Mouse (Mus musculus) ES-E14 (cell line): ENCODE measurements around the gene Slc25a13. TPM values are rescaled to one million over a fixed set of nuclear protein-coding genes. Genes with fewer than 3 reads are reported as not detected.
A peak's percentile ranks its signal among the peaks of the same experiment; 100 is the strongest.

Experiments used
- DNase-seq: peaks from one replicate; pipeline ENCODE4 v3.0.0-alpha.2; 2013; ENCODE audit warnings: low read depth, low spot score
- H3K27ac ChIP-seq: 2 replicates; pipeline ENCODE4 v1.5.1; 2012; ENCODE audit warnings: low read depth, mild to moderate bottlenecking, low read length, moderate library complexity, mixed read lengths; ENCODE audit not compliant: poor library complexity, insufficient read depth, severe bottlenecking
- H3K36me3 ChIP-seq: 2 replicates; pipeline ENCODE4 v1.6.1; 2012; ENCODE audit warnings: mild to moderate bottlenecking, low read length, moderate library complexity, mixed read lengths; ENCODE audit not compliant: control insufficient read depth, poor library complexity, insufficient read depth, severe bottlenecking
- H3K4me1 ChIP-seq, 2 experiments: fragments of 150-350 bp in 1 of 2; sonication (generic) in 1 of 2; 2 replicates each; pipeline ENCODE4 v1.6.1; 2012; ENCODE audit warnings: low read length in 2 of 2, mild to moderate bottlenecking in 1 of 2, mixed read lengths in 1 of 2; ENCODE audit not compliant: control insufficient read depth in 2 of 2, insufficient read depth in 2 of 2, poor library complexity in 1 of 2
- H3K4me3 ChIP-seq, 2 experiments: fragments of 150-350 bp in 1 of 2; sonication (generic) in 1 of 2; 2 replicates each; pipeline ENCODE4 v1.5.1; 2012; ENCODE audit warnings: low read length in 2 of 2, low read depth in 1 of 2, mild to moderate bottlenecking in 1 of 2, mixed read lengths in 1 of 2; ENCODE audit not compliant: insufficient read depth in 1 of 2, poor library complexity in 1 of 2, severe bottlenecking in 1 of 2
- H3K9ac ChIP-seq: 2 replicates; pipeline ENCODE4 v1.6.1; 2012; ENCODE audit warnings: low read depth, mild to moderate bottlenecking, low read length, mixed read lengths; ENCODE audit not compliant: poor library complexity, insufficient read depth, severe bottlenecking
- H3K9me3 ChIP-seq: fragments of 150-350 bp; sonication (generic); 2 replicates; pipeline ENCODE4 v1.6.1; 2012; ENCODE audit warnings: low read depth, mild to moderate bottlenecking, low read length; ENCODE audit not compliant: control insufficient read depth, insufficient read depth
- CHD2 ChIP-seq: IDR thresholded peaks from 2 replicates; pipeline ENCODE4 v1.6.1; 2014; ENCODE audit warnings: mild to moderate bottlenecking, low read depth, low read length, inconsistent platforms
- HCFC1 ChIP-seq: IDR thresholded peaks from 2 replicates; pipeline ENCODE4 v1.6.1; 2012; ENCODE audit warnings: low read length, inconsistent platforms, borderline replicate concordance; ENCODE audit not compliant: insufficient read depth
- MAFK ChIP-seq: IDR thresholded peaks from 2 replicates; pipeline ENCODE4 v1.6.1; 2014; ENCODE audit warnings: mild to moderate bottlenecking, low read depth, low read length, inconsistent platforms; ENCODE audit not compliant: insufficient read depth
- ZC3H11A ChIP-seq: IDR thresholded peaks from 2 replicates; pipeline ENCODE4 v1.6.1; 2012; ENCODE audit warnings: low read depth, mild to moderate bottlenecking, inconsistent platforms, low read length, borderline replicate concordance
- ZNF384 ChIP-seq: IDR thresholded peaks from 2 replicates; pipeline ENCODE4 v1.6.1; 2012; ENCODE audit warnings: low read depth, low read length, inconsistent platforms
- in situ Hi-C, 2 experiments: fragments of 600-800 bp; cut with MboI; formaldehyde crosslinking; loops; one replicate each; pipeline ENCODE4 v1.15.1; 2025; ENCODE audit warnings: low sequenced_read_pairs in 2 of 2, inconsistent platforms in 1 of 2; ENCODE audit not compliant: unreplicated experiment in 2 of 2
- total RNA-seq: library from RNA; depleted of rRNA; stranded (reverse); fragments of 300-350 nt; gene quantifications from 2 replicates; pipeline ENCODE4 v1.2.3, GENCODE M21; 2012

Slc25a13 gene
- total RNA-seq, 1 experiment, result 53.5 TPM

DNA sequence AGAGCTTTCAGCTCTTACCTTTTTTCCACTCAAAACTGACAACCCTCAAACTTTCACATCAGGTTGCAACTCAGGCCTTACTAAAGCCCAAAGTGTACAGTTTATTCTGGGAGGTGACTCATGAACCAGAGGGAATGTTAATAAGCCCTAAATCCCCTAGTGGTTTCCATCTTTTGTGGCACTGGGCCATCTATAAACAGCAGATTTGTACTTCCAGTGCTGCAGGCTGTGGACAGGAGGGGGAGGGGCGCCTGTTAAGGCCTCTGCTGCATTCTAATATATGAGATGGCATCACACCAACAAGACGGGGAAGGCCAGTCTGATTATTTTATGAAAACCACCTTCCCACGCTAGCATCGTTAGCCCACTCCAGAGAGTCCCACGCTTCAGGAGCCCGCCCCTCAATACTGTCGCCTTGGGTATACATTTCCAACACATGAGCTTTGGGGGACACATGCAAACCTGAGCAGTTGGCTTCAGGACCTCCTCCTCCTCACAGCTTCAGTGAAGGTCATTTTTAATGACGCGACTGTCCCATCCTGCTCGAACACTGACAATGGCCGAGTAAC, 48.3 kb downstream of the Slc25a13 start:
- DNase-seq, result no peak
- peaks cover 8% of the 10 kb centered on the region in 2 experiments; a peak in 3 of 4 replicates for H3K4me1 ChIP-seq
- H3K27ac ChIP-seq, result no peak overlapping the region
- in situ Hi-C loops, result no loop called here
- no peak overlapping the region for H3K9ac ChIP-seq
- TF ChIP-seq CHD2 (no peak), ZC3H11A (no peak), MAFK (no peak), ZNF384 (no peak)
- H3K9me3 ChIP-seq, result no peaks in the 10 kb centered on the region
- H3K4me3 ChIP-seq, result no peak overlapping the region
- peaks cover 2% of the 10 kb centered on the region; the same call in 1 of the 2 replicates for H3K36me3 ChIP-seq

DNA sequence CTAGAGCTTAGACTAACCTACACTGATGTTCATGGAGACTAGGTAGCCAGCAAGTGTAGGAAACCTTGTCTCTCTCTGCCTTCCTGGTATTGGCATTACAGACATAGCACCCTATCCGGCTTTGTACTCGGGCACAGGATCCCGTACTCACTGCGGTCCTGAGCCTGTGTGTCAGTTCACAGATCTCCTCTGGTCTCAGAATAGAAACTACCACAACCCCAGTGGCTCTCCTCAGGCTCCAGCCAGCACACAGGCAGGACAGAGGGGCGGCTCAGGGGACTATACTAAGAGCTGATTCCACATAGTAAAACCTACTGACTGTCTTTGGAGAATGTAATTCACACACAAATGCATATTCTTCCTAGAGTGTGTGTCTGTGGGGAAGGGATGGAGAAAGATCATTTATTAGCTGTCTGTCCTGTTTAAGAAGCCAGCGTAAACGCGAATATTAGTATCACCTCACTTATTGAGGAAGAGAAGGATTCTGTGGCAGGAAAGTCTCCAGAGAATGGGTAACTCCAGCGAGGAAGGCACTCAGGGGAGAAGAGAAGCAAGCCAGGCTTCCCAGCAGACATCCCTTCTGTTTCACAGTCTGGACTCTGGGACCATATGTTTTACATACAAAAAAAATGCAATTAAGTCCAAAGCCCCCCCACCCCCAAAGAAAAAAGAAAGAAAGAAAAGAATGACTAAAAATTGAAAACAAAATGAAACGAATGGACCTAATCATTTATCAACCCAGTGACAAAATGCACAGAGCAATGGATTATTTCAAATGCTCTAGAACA, 49.4 kb downstream of the Slc25a13 start:
- in situ Hi-C loops, result no loop called here
- Histone ChIP-seq H3K4me1 (peaks cover 2 to 5% of the 10 kb centered on the region in 2 experiments), H3K4me3 (no peak overlapping the region), H3K36me3 (peaks cover 2% of the 10 kb centered on the region; the same call in 1 of the 2 replicates), H3K9me3 (no peaks in the 10 kb centered on the region), H3K27ac (no peak overlapping the region), H3K9ac (no peak overlapping the region)
- DNase-seq, result no peak
- TF ChIP-seq ZNF384, result no peak
- no peak for TF ChIP-seq MAFK
- TF ChIP-seq HCFC1, result no peak
- no peak for TF ChIP-seq ZC3H11A
- TF ChIP-seq CHD2, result no peak

DNA sequence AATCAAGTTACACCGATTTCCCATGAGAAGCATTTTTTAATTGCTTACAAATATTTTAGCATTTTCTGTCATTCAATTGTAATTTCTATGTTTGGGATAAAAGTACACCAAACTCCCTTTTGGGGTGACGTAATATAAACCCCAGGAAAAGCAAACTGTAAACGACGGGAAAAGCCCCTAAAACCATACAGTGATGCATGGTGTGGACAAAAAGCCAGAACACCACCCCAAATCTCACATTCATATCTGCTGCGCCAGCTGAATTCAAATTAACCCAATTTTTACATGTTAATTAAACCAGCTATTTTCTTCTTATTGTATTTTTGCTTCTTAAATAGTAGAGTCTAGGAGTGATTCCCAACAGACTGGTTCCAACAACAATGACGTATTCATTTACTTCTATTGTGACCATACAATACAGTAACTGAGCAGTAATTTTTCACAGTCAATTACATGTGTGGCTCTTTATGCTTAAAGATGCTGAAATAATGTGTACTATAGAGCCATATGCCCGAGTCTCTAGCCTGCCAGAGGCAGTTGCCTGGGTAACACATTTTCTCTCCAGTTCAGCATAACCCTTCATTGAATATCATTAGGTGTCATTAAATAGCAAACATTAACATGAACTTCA, 53.9 kb downstream of the Slc25a13 start:
- H3K4me3 ChIP-seq, result no peak overlapping the region
- no peak for DNase-seq
- in situ Hi-C loops, result no loop called here
- H3K4me1 ChIP-seq, result peaks cover 13 to 17% of the 10 kb centered on the region in 2 experiments
- no peak overlapping the region for H3K27ac ChIP-seq
- no peaks in the 10 kb centered on the region for H3K36me3 ChIP-seq
- H3K9me3 ChIP-seq, result no peaks in the 10 kb centered on the region
- TF ChIP-seq ZNF384 (no peak), HCFC1 (no peak), MAFK (no peak), CHD2 (no peak), ZC3H11A (no peak)
- no peak overlapping the region for H3K9ac ChIP-seq

DNA sequence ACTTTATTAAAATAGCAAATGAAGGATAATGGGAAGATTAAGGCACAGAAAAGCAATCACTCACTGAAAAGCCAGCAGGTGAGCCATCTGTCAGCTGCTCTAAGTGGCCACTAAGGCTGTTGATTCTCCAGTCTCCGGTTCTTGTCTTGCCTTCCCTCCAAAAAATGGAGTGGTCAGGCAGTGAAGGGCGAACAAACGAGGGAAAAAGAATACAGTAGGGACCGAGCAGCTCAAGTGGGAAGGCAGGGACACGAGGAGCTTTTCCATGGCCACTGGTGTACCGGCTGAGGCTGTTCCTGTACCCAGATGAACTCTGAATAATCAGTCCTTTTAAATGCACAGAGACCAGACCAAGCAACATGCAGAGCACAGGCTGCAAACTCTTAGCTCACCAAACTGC, 54.8 kb downstream of the Slc25a13 start:
- H3K9me3 ChIP-seq, result no peaks in the 10 kb centered on the region
- TF ChIP-seq ZNF384, result no peak
- no peak for TF ChIP-seq HCFC1
- no peak for TF ChIP-seq MAFK
- no peak for TF ChIP-seq ZC3H11A
- H3K27ac ChIP-seq, result peak overlapping the region; percentile 31
- in situ Hi-C loops, result no loop called here
- H3K36me3 ChIP-seq, result no peaks in the 10 kb centered on the region
- DNase-seq, result no peak
- peaks cover 13 to 17% of the 10 kb centered on the region in 2 experiments for H3K4me1 ChIP-seq
- H3K9ac ChIP-seq, result no peak overlapping the region; the same call in 1 of the 2 replicates
- no peak overlapping the region for H3K4me3 ChIP-seq
